Mouse (Mus musculus) left cerebral cortex, postnatal 10 days (tissue): ENCODE results near the gene Myo16. TPM values are rescaled to one million over a fixed set of nuclear protein-coding genes. Genes with fewer than 3 reads are reported as not detected.

Source experiments
- DNase-seq, 2 experiments: peaks; one replicate each; pipeline ENCODE4 v3.0.0; 2021 to 2022; ENCODE audit warnings: low spot score in 2 of 2, mixed read lengths in 1 of 2; ENCODE audit errors: extremely low spot score in 1 of 2
- intact Hi-C: fragments of 180-260 bp; cut with DNase I; formaldehyde crosslinking; loops from one replicate; pipeline ENCODE4 v1.15.1; 2025
- total RNA-seq, 2 experiments: library from RNA; stranded (reverse); gene quantifications; 2 replicates each; pipeline ENCODE4 v1.2.3; 2021

Gene Myo16
- total RNA-seq, 2 experiments from 2014 or later: 92.5 to 107 TPM

- intact Hi-C loops: no loop called here
Measured at GRCm38 (mm10) chr8:10628725-10629124, 475.0 kb downstream of the Myo16 start.

DNA sequence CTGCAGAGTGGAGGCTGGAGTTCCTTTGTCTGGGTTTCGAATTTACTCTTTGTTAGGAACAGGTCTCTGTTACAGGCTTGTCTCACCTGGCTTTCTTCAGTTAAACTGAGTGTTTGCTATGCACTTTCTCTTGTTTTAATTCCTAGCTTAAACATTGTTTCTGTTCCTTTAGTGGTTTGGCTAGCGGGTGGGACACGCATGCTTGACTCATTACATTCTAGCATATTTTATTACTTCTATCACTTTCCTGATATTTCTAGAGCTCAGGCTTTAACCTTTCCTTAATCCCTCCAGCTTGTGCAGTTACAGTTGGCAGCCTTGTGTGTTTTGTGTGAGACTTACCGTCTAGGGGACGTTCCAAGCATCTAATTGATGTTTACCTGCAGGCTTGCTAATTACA, 476.2 kb downstream of the Myo16 start:
- intact Hi-C loops: no loop called here
- DNase-seq: no peak

More at GRCm38 (mm10) chr8:10628725-10629124, 475.0 kb downstream of the Myo16 start:
- DNase-seq: no peak

DNA sequence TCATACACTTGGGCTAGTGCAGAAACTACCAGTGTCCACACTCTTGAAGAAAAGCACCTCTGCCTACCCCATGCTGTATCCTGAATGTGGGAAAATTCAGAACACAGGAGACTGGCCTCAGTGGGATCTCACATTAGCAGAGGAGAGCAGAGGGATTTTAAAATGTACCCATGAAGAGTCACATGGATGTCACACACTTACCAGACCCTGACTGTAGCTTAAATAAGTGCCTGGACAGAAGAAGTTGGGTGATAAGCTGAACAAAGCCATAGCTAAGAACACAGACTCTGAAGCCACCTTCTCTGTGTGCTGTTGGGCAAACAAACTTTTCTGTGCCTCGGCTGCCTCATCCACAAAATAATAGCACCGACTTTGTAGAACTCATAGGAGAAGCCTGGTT, 477.3 kb downstream of the Myo16 start:
- DNase-seq: no peak
- intact Hi-C loops: no loop called here

DNA sequence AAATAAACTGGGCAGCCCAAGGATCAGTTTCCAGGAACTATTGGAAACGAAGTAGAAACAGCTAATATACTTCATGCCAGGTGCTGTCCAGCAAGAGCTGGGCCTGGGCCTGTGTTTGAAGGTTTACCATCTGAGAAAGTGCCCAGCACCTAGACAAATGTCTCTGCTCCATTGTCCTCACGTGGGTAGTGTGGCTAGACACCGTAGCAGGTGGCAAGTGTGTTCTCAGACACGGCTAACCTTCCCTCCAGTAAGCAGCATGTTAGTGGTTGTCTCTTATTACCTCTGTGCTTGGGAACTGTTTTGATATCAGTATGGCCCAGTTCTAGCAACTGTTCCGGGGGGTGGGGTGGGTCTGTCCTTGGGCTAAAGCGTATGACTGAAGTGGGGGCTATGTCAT, 478.9 kb downstream of the Myo16 start:
- DNase-seq: no peak
- intact Hi-C loops: no loop called here

- DNase-seq: no peak
- intact Hi-C loops: no loop called here
Measured at GRCm38 (mm10) chr8:10633360-10634140, 479.8 kb downstream of the Myo16 start.

DNA sequence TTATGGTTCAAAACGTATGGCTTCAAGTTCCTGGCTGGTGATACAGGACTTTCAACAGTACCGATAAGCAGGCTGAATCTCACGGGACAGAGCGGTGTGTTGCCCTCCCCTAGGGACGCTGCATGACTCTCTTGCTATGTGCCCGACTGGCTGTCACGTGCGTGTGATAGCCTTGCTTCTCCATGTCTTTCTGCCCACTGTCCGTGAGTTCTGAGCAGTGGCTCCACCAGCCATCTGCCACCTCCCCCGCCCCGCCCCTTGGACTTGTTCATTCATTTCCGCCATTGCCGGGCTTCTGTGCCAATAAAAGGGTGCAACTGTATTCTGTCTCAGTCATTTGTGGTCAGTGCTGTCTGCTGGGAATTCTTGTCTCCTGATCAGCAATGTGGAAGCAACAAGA, 480.7 kb downstream of the Myo16 start:
- no peak for DNase-seq
- intact Hi-C loops: no loop called here

DNA sequence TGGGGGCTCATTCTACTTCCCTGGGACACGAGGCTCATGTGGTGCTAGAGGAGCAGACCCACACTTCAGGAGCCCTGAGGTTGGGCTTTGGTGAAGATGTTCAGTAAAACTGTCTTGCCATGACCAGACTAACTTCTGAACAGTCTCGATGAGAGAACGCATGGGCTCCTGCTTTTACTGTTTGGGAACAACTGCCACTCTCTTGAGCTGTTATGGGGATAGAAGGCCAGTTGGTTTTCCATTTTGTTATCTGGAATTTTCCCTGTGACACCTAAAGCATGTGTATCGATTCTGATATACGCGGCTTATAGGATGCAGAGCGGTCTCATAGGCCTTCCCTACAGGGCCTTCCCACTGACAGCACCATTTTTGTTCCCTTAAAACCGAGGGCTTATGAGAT, 485.2 kb downstream of the Myo16 start:
- intact Hi-C loops: no loop called here
- no peak for DNase-seq

- intact Hi-C loops: no loop called here
Measured at GRCm38 (mm10) chr8:10640176-10640810, 486.6 kb downstream of the Myo16 start.

DNA sequence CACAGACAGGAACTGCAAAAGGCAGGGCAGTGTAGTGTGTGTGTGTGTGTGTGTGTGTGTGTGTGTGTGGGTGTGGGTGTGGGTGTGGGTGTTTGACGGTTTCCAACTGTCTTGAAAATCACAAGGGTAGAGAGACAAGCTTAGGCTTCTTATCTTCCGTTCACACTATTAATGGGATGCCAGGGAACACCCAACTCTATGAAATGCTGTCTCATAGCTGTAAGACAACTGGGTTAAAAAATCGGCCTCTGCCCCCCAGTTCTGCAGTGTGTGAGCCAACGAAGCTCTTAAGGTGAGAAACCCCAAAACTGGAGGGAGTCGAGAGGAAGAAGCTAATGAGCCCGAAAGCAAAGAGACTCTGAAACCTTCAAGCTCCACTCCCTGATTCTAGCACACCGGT, 487.1 kb downstream of the Myo16 start:
- intact Hi-C loops: no loop called here
- no peak for DNase-seq

More at GRCm38 (mm10) chr8:10640176-10640810, 486.6 kb downstream of the Myo16 start:
- no peak for DNase-seq

- intact Hi-C loops: no loop called here
- DNase-seq: no peak
Measured at GRCm38 (mm10) chr8:10641343-10641742, 487.6 kb downstream of the Myo16 start.

GRCm38 (mm10) chr8:10643244-10643643, 489.5 kb downstream of the Myo16 start:
- intact Hi-C loops: no loop called here
- no peak for DNase-seq

DNA sequence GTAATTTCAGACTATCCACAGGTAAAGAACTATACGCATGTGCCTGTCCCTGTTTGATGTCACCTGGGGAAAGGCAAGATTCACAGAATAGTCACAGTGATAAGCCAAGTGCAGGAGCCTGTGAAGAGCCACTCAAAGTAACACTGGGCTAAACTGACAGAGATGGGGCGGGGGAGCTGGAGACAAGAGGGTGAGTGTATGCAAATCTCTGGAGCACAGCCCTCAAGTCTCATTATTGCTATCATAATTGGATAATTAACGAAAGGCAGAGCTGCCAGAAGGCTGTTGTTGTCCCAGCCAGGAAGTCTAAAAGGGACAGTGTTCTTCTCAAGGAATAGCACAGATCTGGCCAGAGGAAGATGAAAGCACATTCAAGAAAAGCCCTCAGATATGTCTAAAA, 490.8 kb downstream of the Myo16 start:
- intact Hi-C loops: no loop called here
- DNase-seq: no peak

- DNase-seq: no peak
- intact Hi-C loops: no loop called here
Measured at GRCm38 (mm10) chr8:10645740-10646139, 492.0 kb downstream of the Myo16 start.

DNA sequence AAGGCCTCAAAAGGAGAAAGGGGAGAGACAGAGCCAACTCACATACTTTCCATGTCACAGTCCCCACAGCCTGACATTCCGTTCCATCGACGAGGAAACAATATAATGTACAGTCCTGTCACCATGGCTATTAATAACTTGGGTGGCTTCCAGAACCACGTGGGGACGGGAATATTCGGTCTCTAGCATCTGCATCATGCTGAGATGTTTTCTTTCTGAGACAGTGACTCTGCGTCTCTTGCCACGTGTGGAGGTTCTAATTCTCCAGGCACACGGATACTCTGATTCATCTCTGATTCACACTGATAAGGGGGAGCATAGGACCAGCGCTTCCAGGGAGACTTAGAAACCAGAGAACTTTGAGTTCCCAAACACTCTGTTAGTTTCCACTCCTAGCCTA, 492.8 kb downstream of the Myo16 start:
- intact Hi-C loops: no loop called here
- no peak for DNase-seq

DNA sequence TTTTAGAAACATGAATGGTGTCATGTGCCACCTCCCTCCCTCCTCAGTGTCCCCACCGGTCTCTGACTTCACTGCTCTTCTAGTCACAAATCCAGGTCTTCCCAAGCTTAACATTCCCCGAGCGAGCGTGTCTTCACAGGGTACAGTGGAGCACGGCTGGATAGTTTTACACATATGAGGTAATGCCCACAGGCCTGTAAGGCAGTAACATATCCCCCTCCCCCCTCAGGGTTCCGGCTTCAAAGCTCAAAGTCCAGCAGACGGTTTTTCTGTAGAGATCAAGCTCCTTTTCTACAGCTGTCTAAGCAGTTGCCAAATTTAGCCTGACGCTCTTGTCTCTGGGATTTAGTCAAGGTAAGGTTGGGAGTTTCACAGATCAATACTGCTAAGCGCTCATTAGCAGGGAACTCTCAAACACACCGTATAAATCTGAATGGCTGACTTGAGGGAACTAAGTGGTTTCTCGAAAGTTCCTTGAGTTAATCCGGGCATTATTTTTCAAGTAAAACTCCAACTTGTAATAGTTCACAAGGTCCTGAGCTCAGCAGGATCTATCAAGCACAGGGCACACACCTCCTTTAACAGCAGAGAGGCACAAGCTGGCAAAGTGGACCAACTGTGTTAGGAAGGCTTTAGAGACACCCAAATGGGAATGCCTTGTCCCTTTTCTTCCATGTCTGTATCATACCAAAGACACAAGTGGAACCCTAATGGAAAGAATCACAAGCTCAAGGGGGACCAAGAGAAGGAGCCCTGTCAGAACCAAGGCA, 498.0 kb downstream of the Myo16 start:
- DNase-seq: no peak
- intact Hi-C loops: no loop called here

- no peak for DNase-seq
- intact Hi-C loops: no loop called here
Measured at GRCm38 (mm10) chr8:10653282-10653681, 499.6 kb downstream of the Myo16 start.

GRCm38 (mm10) chr8:10654922-10655518, 501.3 kb downstream of the Myo16 start:
- DNase-seq: no peak
- intact Hi-C loops: no loop called here

GRCm38 (mm10) chr8:10663770-10664470, 510.2 kb downstream of the Myo16 start:
- DNase-seq: no peak
- intact Hi-C loops: no loop called here
